Mouse (Mus musculus): ENCODE data around the gene Casp2. TPM values are rescaled to one million over a fixed set of nuclear protein-coding genes. Genes with fewer than 3 reads are reported as not detected.

The Casp2 gene
- 23.4 and 24.5 TPM in 2 replicates for polyA plus RNA-seq (2015; fragmentation: Nextera tagmentation; extraction: Ambion mirVana)

DNA sequence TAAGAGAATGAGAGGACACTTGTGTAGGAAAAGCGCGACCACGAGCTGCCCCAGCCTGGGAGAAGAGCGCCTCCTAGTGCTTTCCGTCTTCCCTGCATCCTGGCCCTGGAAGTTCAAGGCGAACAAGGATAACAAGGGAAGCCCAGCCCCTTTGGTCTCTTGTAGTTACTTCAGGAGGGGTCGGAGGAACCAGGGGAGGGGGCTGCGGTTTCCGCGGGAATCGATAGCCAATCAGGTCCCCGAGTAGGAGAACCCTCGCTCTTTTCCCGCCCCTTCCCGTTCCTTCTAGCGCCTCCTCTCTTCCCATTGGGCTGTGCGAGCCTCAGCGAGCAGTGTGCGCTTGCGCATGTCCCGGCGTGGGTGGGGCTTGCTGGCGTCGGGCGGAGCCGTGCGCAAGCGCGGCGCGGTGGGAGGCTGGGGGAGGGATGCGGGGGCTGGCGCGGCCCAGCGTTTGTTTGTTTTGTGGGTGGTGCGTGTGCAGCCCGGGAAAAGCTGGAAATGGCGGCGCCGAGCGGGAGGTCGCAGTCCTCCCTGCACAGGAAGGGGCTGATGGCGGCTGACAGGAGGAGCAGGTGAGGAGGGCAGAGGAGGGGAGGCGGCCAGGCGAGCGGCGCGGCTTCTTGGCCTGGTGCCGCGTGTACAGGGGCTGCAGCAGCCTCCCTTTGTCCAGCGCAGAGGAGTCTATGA is at the start of gene Casp2:
Gene Casp2, plus strand, starts transcription at position 360 of the 687 bp plus-strand sequence.
- 0% methylated on average over 50 of the region's 51 CpGs for WGBS (ENCODE audit: insufficient replicate concordance)
- peaks cover 24% of the 10 kb centered on the region for H3K36me3 ChIP-seq (ENCODE audit: control insufficient read depth, insufficient read depth)
- no peaks in the 10 kb centered on the region for H3K27me3 ChIP-seq (ENCODE audit: control insufficient read depth, insufficient read depth, low read depth, low read length)
- ATAC-seq (ENCODE audit: low read depth) = peak; percentile 99
- H3K4me3 ChIP-seq (ENCODE audit: low read depth, low read length) = peak within 1 kb of the TSS; percentile 79
- peak within 1 kb of the TSS; percentile 89 for H3K27ac ChIP-seq (ENCODE audit: low read length)
- peaks cover 13% of the 10 kb centered on the region for H3K4me1 ChIP-seq (ENCODE audit: control insufficient read depth, low read depth, low read length)
- H3K9ac ChIP-seq (ENCODE audit: low read depth, low read length) = peak within 1 kb of the TSS; percentile 84
- H3K4me2 ChIP-seq (ENCODE audit: low read depth, low read length) = peak within 1 kb of the TSS; percentile 75
- H3K9me3 ChIP-seq (replicated peaks; ENCODE audit: control insufficient read depth, low read length) = no peaks in the 10 kb centered on the region

DNA sequence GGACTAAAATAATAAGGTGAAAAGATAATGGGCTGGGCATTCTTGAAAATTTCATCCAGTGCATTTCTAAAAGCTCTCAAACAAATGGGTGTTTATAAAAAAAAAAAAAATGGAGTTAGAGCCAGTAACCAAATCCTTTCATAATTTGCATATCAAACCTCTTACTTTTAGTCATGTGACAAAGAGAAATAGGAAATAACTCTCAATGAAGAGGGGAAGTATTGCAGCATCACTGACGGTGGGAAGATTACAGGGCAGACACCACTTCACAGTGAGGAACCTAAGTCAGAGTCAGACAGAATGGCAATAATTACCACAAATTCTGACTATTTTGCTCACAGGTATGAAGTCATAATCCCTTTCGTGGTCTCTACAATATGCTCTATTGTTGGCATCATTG is 49.8 kb upstream of the Casp2 start, which contains the start of gene Tas2r144:
Gene Tas2r144, plus strand, starts transcription at position 301 of the 400 bp plus-strand sequence.
- Histone ChIP-seq H3K9me3 (replicated peaks; ENCODE audit: control insufficient read depth, low read length) (no peaks in the 10 kb centered on the region), H3K4me2 (ENCODE audit: low read depth, low read length) (no peak within 1 kb of the TSS), H3K27me3 (ENCODE audit: control insufficient read depth, insufficient read depth, low read depth, low read length) (no peaks in the 10 kb centered on the region), H3K27ac (ENCODE audit: low read length) (no peak within 1 kb of the TSS), H3K4me3 (ENCODE audit: low read depth, low read length) (no peak within 1 kb of the TSS), H3K36me3 (ENCODE audit: control insufficient read depth, insufficient read depth) (no peaks in the 10 kb centered on the region), H3K4me1 (ENCODE audit: control insufficient read depth, low read depth, low read length) (no peaks in the 10 kb centered on the region), H3K9ac (ENCODE audit: low read depth, low read length) (no peak within 1 kb of the TSS)
- 61% methylated on average over 2 of the region's 2 CpGs for WGBS (ENCODE audit: insufficient replicate concordance)
- no peak for ATAC-seq (ENCODE audit: low read depth)

DNA sequence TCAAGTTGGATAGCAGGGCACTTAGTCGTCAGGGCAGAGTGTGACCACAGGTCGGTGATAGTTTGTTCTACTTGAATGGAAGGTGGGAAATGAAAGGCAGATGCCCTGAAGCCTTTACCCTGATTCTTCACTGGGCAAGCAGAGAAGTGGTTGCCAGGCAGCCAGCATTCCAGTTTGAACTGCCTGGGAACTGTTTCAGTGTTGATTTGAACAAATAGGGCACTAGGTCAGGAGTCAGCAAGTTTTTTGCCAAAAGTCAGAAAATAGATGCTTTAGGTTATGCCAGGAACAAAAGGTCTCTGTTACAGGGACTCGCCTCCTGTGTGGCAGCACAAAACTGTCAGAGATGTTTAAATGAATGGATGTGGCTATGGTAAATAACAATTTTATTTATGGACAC is 42.5 kb upstream of the Casp2 start:
- ATAC-seq (ENCODE audit: low read depth) = no peak
- Histone ChIP-seq H3K4me2 (ENCODE audit: low read depth, low read length) (no peak overlapping the region), H3K9ac (ENCODE audit: low read depth, low read length) (no peak overlapping the region), H3K27me3 (ENCODE audit: control insufficient read depth, insufficient read depth, low read depth, low read length) (no peaks in the 10 kb centered on the region), H3K4me1 (ENCODE audit: control insufficient read depth, low read depth, low read length) (no peaks in the 10 kb centered on the region), H3K27ac (ENCODE audit: low read length) (no peak overlapping the region), H3K36me3 (ENCODE audit: control insufficient read depth, insufficient read depth) (no peaks in the 10 kb centered on the region), H3K4me3 (ENCODE audit: low read depth, low read length) (no peak overlapping the region), H3K9me3 (replicated peaks; ENCODE audit: control insufficient read depth, low read length) (no peaks in the 10 kb centered on the region)
- WGBS (ENCODE audit: insufficient replicate concordance) = 59% methylated on average over 3 of the region's 3 CpGs

DNA sequence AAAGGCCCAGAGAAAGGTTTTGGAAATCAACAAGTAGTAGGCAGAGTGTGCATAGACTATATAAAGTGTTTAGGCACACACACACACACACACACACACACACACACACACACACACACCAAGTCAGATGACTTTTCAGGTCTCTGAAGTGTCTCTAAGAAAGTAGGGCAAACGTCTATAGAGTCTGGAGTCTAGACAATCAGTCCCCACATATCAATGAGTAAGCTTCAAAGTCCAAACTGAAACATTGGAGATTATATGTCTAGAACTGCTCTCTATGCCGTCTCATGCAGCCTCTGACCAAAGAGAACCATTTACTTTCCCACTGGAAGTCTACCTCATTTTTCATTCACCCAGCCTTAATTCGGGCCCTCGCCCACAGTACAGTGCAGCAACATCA is 39.7 kb upstream of the Casp2 start:
- WGBS (ENCODE audit: insufficient replicate concordance) = 53% methylated on average over 4 of the region's 4 CpGs
- H3K4me2 ChIP-seq (ENCODE audit: low read depth, low read length) = no peak overlapping the region
- no peak for ATAC-seq (ENCODE audit: low read depth)
- H3K27me3 ChIP-seq (ENCODE audit: control insufficient read depth, insufficient read depth, low read depth, low read length) = no peaks in the 10 kb centered on the region
- H3K9me3 ChIP-seq (replicated peaks; ENCODE audit: control insufficient read depth, low read length) = no peaks in the 10 kb centered on the region
- no peaks in the 10 kb centered on the region for H3K4me1 ChIP-seq (ENCODE audit: control insufficient read depth, low read depth, low read length)
- no peak overlapping the region for H3K27ac ChIP-seq (ENCODE audit: low read length)
- H3K4me3 ChIP-seq (ENCODE audit: low read depth, low read length) = no peak overlapping the region
- no peak overlapping the region for H3K9ac ChIP-seq (ENCODE audit: low read depth, low read length)
- H3K36me3 ChIP-seq (ENCODE audit: control insufficient read depth, insufficient read depth) = no peaks in the 10 kb centered on the region

DNA sequence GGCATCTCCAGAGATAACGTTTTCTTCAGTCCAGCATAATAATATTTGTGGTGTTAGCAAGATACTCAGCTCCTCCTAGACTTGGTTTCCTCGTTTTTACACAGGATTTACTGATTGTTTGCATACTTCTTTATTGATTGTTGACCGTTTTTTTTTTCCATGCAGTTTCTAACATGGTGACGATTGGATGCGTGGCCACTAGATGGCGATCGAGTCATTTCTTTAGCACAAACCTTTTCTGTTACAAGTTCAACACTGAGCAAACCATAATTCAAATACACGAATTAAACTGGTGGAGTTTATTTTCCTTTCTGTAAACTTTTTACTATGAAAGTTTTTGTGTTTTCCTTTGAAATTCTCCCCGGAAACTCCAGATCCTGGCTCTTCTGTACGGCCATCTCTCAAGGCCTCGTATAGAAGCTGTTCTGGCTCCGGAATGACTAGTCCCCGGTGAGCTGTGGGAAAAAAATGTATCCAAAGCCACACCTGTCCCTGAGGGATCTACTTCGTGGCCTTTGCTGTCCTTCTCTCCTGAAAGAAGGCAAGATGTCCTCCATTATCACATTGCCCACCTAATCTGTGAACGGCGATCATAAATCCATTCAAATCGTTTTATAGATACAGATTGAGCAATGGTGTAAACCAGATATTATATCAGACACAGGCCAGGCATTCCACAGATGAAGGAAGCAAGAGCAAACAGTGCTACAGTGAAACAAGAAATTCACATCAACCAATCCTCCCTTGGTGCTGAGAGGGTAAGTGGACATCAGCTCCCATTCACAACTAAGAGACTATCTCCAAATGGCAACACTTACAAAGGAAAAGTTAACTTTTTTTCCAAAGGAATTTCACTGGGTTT is 37.3 kb upstream of the Casp2 start:
- no peak overlapping the region for H3K9ac ChIP-seq (ENCODE audit: low read depth, low read length)
- ATAC-seq (ENCODE audit: low read depth) = no peak
- no peaks in the 10 kb centered on the region for H3K9me3 ChIP-seq (replicated peaks; ENCODE audit: control insufficient read depth, low read length)

DNA sequence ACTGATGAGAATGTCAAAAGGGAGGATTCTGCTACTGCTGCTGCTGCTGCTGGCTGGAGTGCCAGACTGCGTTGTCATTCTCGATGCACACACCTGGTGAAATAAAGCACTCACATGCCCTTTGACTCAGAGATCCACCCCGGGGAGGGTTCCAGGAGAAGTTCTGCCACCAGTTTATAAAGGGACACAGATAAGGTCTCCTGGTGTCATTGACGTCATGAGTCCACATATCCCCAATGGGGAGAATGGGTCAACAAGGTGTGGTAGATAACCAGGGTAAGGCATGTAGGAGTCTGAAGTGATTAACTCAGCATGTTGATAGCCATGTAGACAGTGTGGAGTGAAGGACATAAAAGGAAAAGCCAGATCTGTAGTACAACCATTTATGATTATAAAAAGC is 35.2 kb upstream of the Casp2 start:
- H3K27ac ChIP-seq (ENCODE audit: low read length) = no peak overlapping the region
- H3K4me1 ChIP-seq (ENCODE audit: control insufficient read depth, low read depth, low read length) = no peaks in the 10 kb centered on the region
- no peak overlapping the region for H3K9ac ChIP-seq (ENCODE audit: low read depth, low read length)
- no peak overlapping the region for H3K4me2 ChIP-seq (ENCODE audit: low read depth, low read length)
- 51% methylated on average over 4 of the region's 4 CpGs for WGBS (ENCODE audit: insufficient replicate concordance)
- no peak overlapping the region for H3K4me3 ChIP-seq (ENCODE audit: low read depth, low read length)
- no peaks in the 10 kb centered on the region for H3K27me3 ChIP-seq (ENCODE audit: control insufficient read depth, insufficient read depth, low read depth, low read length)
- no peaks in the 10 kb centered on the region for H3K9me3 ChIP-seq (replicated peaks; ENCODE audit: control insufficient read depth, low read length)
- H3K36me3 ChIP-seq (ENCODE audit: control insufficient read depth, insufficient read depth) = no peaks in the 10 kb centered on the region
- ATAC-seq (ENCODE audit: low read depth) = no peak

More for the DNA sequence above, 37.3 kb upstream of the Casp2 start:
- H3K27me3 ChIP-seq (ENCODE audit: control insufficient read depth, insufficient read depth, low read depth, low read length) = no peaks in the 10 kb centered on the region
- H3K36me3 ChIP-seq (ENCODE audit: control insufficient read depth, insufficient read depth) = no peaks in the 10 kb centered on the region
- H3K4me2 ChIP-seq (ENCODE audit: low read depth, low read length) = no peak overlapping the region
- WGBS (ENCODE audit: insufficient replicate concordance) = 28% methylated on average over 17 of the region's 17 CpGs
- H3K4me1 ChIP-seq (ENCODE audit: control insufficient read depth, low read depth, low read length) = no peaks in the 10 kb centered on the region
- H3K4me3 ChIP-seq (ENCODE audit: low read depth, low read length) = no peak overlapping the region
- H3K27ac ChIP-seq (ENCODE audit: low read length) = no peak overlapping the region

DNA sequence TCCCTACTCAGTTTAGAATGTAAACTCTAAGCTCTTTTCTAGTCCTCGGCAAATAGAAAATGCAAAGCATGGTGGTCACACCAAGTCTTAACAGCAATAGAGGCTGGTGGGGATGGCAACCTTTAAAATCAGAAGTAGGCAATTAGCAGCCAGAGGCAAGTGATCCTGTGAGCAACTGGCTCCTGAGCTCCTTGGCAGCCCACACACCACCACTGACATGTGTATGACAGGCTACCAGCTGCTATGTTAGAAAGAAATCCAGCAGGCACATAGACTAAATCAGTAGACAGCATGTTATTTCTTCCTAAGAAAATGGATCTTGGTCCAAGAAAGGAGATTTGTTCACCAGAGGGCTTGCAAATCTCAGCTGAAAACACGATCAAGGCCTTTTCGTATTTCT is 33.6 kb upstream of the Casp2 start:
- Histone ChIP-seq H3K4me1 (ENCODE audit: control insufficient read depth, low read depth, low read length) (no peaks in the 10 kb centered on the region), H3K36me3 (ENCODE audit: control insufficient read depth, insufficient read depth) (no peaks in the 10 kb centered on the region), H3K4me3 (ENCODE audit: low read depth, low read length) (no peak overlapping the region), H3K9me3 (replicated peaks; ENCODE audit: control insufficient read depth, low read length) (no peaks in the 10 kb centered on the region), H3K9ac (ENCODE audit: low read depth, low read length) (no peak overlapping the region), H3K4me2 (ENCODE audit: low read depth, low read length) (no peak overlapping the region), H3K27ac (ENCODE audit: low read length) (no peak overlapping the region), H3K27me3 (ENCODE audit: control insufficient read depth, insufficient read depth, low read depth, low read length) (no peaks in the 10 kb centered on the region)
- 62% methylated on average over 3 of the region's 3 CpGs for WGBS (ENCODE audit: insufficient replicate concordance)
- ATAC-seq (ENCODE audit: low read depth) = no peak

DNA sequence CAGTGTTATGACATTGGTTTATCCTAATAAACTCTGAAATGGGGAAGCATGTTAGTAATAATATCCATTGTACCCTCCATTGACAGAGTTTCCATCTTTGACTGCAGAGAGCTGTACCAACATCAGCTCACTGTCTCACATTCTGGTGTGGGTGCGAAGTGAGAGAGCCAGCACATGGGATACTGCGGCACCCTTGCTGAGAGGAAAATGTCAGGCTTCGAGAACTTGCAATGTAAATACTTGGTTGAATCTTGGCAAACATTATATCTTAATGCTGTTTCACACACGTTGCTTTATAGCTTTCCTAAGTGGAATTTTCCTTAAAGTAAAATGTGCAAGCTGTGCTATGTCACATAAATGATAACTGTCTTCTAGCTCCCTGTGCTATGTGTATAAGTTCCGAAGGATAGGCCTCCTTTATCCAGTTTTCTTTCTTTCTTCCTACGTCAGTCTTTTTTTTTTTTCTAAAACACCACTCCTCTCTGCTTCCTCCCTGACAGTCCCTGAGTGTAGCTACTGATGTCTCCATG is 27.4 kb upstream of the Casp2 start:
- no peak for ATAC-seq (ENCODE audit: low read depth)
- no peaks in the 10 kb centered on the region for H3K4me1 ChIP-seq (ENCODE audit: control insufficient read depth, low read depth, low read length)
- H3K9ac ChIP-seq (ENCODE audit: low read depth, low read length) = no peak overlapping the region
- no peak overlapping the region for H3K4me2 ChIP-seq (ENCODE audit: low read depth, low read length)
- no peak overlapping the region for H3K4me3 ChIP-seq (ENCODE audit: low read depth, low read length)
- H3K27ac ChIP-seq (ENCODE audit: low read length) = no peak overlapping the region
- H3K27me3 ChIP-seq (ENCODE audit: control insufficient read depth, insufficient read depth, low read depth, low read length) = no peaks in the 10 kb centered on the region
- 51% methylated on average over 6 of the region's 6 CpGs for WGBS (ENCODE audit: insufficient replicate concordance)
- H3K9me3 ChIP-seq (replicated peaks; ENCODE audit: control insufficient read depth, low read length) = no peaks in the 10 kb centered on the region
- no peaks in the 10 kb centered on the region for H3K36me3 ChIP-seq (ENCODE audit: control insufficient read depth, insufficient read depth)
